Mouse (Mus musculus): ENCODE measurements at regions not wholly inside any gene's neighbourhood (a gene's known extent, or its start where the extent isn't known, plus 50 kb on each side); places are given as distances from the start of the nearest gene placed in this dataset.

- TF ChIP-seq CTCF (IDR thresholded peaks at IDR 0.05; ENCODE audit: insufficient read depth, low read length) (no peak), POLR2A (IDR thresholded peaks at IDR 0.05; ENCODE audit: borderline replicate concordance, extremely low read depth, low read depth, low read length) (no peak)
Observed at GRCm38 (mm10) chr9:93969691-93970284, 568.1 kb downstream of the 1190002N15Rik start.
